Mouse (Mus musculus) hindbrain, embryonic 14.5 days (tissue): ENCODE measurements around the gene Gpr84. TPM values are rescaled to one million over a fixed set of nuclear protein-coding genes. Genes with fewer than 3 reads are reported as not detected.
"Not testable (repeated sequence)": the region's sequence is repeated elsewhere in the genome, so short reads cannot be mapped to it uniquely, and the experiment has no call there.

Experiments
- ATAC-seq: fragments of 200-750 bp; cut with Nextera tagmentation; 2 replicates; pipeline ENCODE4 v1.8.0; 2017; ENCODE audit warnings: moderate number of reproducible peaks, mild to moderate bottlenecking, moderate TSS enrichment, moderate library complexity; ENCODE audit not compliant: low FRiP score
- DNase-seq: peaks from one replicate; pipeline ENCODE4 v3.0.0-alpha.2; 2015; ENCODE audit warnings: low spot score
- H3K27ac ChIP-seq: fragments of 300-500 bp; sonication (generic); 2 replicates; pipeline ENCODE4 v1.5.1; 2014; ENCODE audit warnings: mild to moderate bottlenecking, moderate library complexity
- H3K27me3 ChIP-seq: fragments of 300-500 bp; sonication (generic); 2 replicates; pipeline ENCODE4 v1.6.1; 2014; ENCODE audit warnings: mild to moderate bottlenecking, low read length, mixed read lengths; ENCODE audit not compliant: control insufficient read depth, insufficient read depth
- H3K36me3 ChIP-seq: fragments of 300-500 bp; sonication (generic); replicated peaks from 2 replicates; pipeline ENCODE4 v1.6.1; 2014; ENCODE audit not compliant: control insufficient read depth, insufficient read depth
- H3K4me1 ChIP-seq: fragments of 300-500 bp; sonication (generic); replicated peaks from 2 replicates; pipeline ENCODE4 v1.6.1; 2014; ENCODE audit warnings: antibody characterized with exemption, low read length, mixed read lengths; ENCODE audit not compliant: control insufficient read depth, insufficient read depth
- H3K4me2 ChIP-seq: fragments of 300-500 bp; sonication (generic); replicated peaks from 2 replicates; pipeline ENCODE4 v1.6.1; 2014; ENCODE audit warnings: mild to moderate bottlenecking, moderate library complexity
- H3K4me3 ChIP-seq: fragments of 300-500 bp; sonication (generic); replicated peaks from 2 replicates; pipeline ENCODE4 v1.5.1; 2014; ENCODE audit warnings: mild to moderate bottlenecking, low read length
- H3K9ac ChIP-seq: fragments of 300-500 bp; sonication (generic); 2 replicates; pipeline ENCODE4 v1.6.1; 2014
- H3K9me3 ChIP-seq: fragments of 300-500 bp; sonication (generic); 2 replicates; pipeline ENCODE4 v1.6.1; 2016; ENCODE audit warnings: low read length; ENCODE audit not compliant: control insufficient read depth
- WGBS: fragments of 180-500 bp; shearing (Covaris S2); extraction: QIAGEN DNeasy Blood & Tissue Kit; methylation state at CpG from one replicate; pipeline ENCODE4 v1.1.7; 2014; 5-methylcytosine and 5-hydroxymethylcytosine counted together
- polyA plus RNA-seq: library from polyadenylated mRNA; unstranded; fragments of >200 nt; fragmentation: Nextera tagmentation; extraction: Ambion mirVana; gene quantifications from 2 replicates; pipeline ENCODE4 v1.2.1, GENCODE M21; 2014

Gpr84 gene
- polyA plus RNA-seq, 1 experiment from 2014 or later, result 0.12 TPM

DNA sequence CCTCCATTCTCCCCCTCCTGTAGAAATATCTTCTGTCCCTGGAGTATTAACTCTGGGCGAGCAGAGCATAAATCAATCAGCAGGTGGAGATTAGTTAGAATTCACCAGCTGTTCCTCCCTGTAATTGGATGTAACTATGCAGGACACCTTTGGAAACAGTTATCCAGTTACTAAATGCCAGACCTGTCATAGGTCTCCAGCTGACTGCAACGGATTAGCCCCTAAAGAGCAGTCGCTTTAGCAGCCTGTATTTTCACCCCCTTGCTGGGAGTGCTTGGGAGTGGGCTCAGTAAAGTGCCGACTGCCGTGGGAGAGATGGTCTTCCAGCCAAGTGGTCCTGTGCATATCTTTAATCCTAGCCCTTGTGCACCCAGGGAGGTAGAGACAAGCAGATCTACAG lies 20.8 kb downstream of the Gpr84 start:
- H3K27me3 ChIP-seq, result no peaks in the 10 kb centered on the region
- peaks cover 19% of the 10 kb centered on the region for H3K4me1 ChIP-seq
- peak overlapping the region; percentile 69 for H3K27ac ChIP-seq
- DNase-seq, result no peak
- H3K4me3 ChIP-seq, result no peak overlapping the region
- H3K4me2 ChIP-seq, result no peak overlapping the region
- peaks cover 47% of the 10 kb centered on the region for H3K36me3 ChIP-seq
- WGBS, result 33% methylated on average over 5 of the region's 5 CpGs
- no peaks in the 10 kb centered on the region for H3K9me3 ChIP-seq
- ATAC-seq, result no peak
- peak overlapping the region; percentile 24; the same call in 1 of the 2 replicates for H3K9ac ChIP-seq

DNA sequence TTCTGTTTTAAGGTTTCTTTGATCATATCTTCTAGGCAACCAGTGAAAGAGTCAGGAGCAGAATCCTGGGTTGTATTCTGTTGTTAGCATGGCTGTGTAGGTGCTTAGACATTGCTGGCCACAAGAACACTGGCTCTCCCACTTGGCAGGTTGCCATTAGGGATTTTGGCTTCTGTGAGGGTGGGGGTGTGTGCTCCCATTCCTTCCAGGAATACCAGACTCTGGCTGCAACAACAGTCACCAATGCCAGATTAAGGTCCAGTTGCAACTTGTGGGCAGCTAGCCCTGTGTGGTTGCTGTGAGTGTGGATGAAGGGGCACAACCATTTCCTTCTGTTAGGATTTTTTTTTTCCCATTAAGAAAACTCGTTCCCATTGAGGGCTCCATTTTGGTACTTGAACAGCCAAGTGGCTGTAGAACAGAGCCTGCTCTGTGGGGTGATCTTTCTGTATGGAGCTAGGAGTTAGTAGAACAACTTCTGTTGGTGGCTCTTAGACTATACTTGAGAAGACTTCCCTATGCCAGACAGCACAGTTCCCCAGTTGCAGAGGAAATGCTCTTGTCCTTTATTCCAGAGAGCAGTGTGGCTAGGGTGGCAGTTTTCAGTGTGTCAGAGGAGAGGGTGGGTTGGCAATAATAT lies 24.5 kb downstream of the Gpr84 start:
- DNase-seq (peak; percentile 65), ATAC-seq (peak; percentile 36; the same call in 1 of the 2 replicates)
- Histone ChIP-seq H3K4me1 (peaks cover 19% of the 10 kb centered on the region), H3K27ac (peak overlapping the region; percentile 68), H3K9me3 (no peaks in the 10 kb centered on the region), H3K27me3 (no peaks in the 10 kb centered on the region), H3K4me2 (no peak overlapping the region), H3K4me3 (no peak overlapping the region), H3K36me3 (peaks cover 17% of the 10 kb centered on the region; the same call in 1 of the 2 replicates), H3K9ac (no peak overlapping the region)
- WGBS, result 69% methylated on average over 1 of the region's 1 CpGs

DNA sequence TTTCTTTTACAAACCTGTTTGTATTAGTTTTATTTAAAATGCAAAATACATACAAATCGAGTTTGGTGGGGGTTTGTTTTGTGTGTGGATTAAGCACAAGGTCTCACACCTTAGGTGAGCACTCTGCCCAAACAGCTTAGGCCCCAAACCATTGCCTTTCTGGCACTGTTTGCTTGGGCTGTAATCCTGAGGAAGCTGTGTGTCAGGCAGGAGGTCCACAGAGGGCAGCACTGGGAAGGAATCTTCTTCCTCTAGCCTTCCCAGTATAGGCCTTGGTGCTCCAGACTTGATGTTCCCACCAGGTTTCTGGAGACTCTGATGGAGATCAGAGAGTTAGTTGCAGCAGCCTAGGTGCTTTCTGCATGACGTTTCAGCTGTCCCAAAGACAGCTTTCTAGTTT lies 25.8 kb downstream of the Gpr84 start:
- Histone ChIP-seq H3K4me1 (peaks cover 14% of the 10 kb centered on the region), H3K4me3 (no peak overlapping the region), H3K27ac (peak overlapping the region; percentile 68; the same call in 1 of the 2 replicates), H3K27me3 (no peaks in the 10 kb centered on the region), H3K4me2 (no peak overlapping the region), H3K9ac (no peak overlapping the region), H3K36me3 (0 out of 2 replicates have a peak, but pooled peaks cover 11% of the 10 kb centered on the region), H3K9me3 (no peaks in the 10 kb centered on the region)
- ATAC-seq (no peak), DNase-seq (no peak)
- 44% methylated on average over 2 of the region's 2 CpGs for WGBS

DNA sequence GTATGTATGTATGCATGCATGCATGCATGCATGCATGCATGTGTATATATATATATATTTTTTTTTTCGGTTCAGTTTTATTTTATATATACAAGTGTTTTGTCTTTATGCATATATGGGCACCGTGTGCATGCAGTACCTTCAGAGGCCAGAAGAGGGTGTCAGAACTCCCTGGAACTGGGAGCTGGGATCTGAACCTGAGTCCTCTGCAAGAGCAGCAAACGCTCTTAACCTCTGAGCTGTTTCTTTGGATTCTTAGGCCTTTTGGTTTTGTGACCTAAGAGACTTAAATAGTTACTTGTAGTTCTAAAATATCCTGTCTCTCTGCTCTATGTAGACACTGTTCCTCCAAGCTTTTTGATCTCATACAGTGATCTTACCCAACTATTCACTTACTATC lies 26.3 kb downstream of the Gpr84 start:
- ATAC-seq (no peak), DNase-seq (no peak)
- Histone ChIP-seq H3K36me3 (0 out of 2 replicates have a peak, but pooled peaks cover 6% of the 10 kb centered on the region), H3K27me3 (no peaks in the 10 kb centered on the region), H3K27ac (no peak overlapping the region), H3K9ac (no peak overlapping the region), H3K4me3 (no peak overlapping the region), H3K4me2 (no peak overlapping the region), H3K9me3 (no peaks in the 10 kb centered on the region), H3K4me1 (peaks cover 8% of the 10 kb centered on the region)
- 62% methylated on average over 3 of the region's 3 CpGs for WGBS

DNA sequence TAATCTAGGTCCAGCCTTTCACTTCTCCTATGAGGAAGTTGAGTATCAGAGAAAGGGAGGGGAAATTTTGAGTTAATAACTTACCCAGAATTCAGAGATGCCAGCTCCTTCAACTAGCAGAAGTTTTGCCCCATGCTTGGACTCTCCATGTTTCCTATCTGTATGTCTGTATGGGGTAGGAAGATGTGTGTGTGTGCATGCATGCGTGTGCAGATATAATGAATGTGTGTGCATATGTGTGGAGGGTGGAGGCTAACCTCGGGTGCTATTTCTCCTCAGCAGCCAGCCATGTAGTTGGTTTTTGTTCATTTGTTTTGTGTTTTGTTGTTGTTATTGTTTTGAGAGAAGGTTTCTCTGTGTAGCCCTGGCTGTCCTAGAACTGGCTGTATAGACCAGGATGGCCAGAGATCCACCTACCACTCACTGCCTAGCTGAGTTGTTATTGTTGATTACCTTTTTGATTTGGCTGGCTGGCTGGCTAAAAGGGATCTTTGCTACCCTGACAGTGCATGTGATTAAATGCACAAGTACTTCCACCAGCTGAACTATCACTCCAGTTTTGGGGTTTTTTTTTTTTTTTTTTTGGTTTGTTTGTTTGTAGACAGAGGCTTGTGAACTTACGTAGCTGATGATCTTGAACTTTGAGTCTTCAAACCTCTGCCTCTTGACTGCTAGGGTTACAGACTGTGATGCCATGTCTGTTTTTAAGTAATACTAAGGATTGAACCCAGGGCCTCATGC lies 28.8 kb downstream of the Gpr84 start:
- H3K27me3 ChIP-seq, result no peaks in the 10 kb centered on the region
- ATAC-seq (no peak), DNase-seq (no peak)
- WGBS, result 98% methylated on average over 3 of the region's 3 CpGs
- no peak overlapping the region for H3K4me2 ChIP-seq
- peaks cover 8% of the 10 kb centered on the region; the same call in 1 of the 2 replicates for H3K4me1 ChIP-seq
- H3K27ac ChIP-seq, result no peak overlapping the region
- no peaks in the 10 kb centered on the region for H3K36me3 ChIP-seq
- no peak overlapping the region for H3K9ac ChIP-seq
- no peak overlapping the region for H3K4me3 ChIP-seq
- no peaks in the 10 kb centered on the region for H3K9me3 ChIP-seq

DNA sequence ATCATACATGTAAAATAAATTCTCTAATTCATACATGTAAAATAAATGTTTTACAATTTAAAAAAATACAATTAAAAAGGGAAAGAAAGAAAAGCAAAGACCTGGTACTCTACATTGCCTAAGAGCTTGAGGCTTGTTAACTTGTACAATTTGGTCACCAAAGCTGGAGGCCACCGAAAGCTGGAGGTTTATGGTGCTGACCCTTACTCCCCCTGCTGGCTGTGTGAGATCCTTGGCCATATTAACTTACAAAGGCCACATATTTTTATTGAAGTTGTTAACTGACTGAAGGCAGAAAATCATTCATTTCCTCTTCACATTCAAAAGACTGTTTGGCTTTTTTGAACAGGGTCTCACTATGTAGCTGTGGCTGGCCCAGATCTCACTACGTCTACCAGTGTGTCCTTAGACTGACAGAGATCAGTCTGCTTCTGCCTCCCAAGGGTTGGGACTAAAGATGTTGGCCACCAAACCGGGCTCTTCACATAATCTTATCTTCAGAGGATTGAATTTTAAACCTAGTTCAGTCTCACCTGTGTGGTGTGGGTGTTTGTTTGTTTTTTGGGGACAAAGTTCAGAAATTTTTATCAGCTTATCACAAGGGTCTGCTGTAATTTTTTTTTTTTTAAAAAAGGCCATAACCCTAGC lies 29.5 kb downstream of the Gpr84 start:
- no peak for ATAC-seq
- H3K9me3 ChIP-seq, result no peaks in the 10 kb centered on the region
- WGBS, result 77% methylated on average over 3 of the region's 3 CpGs
- H3K4me1 ChIP-seq, result peaks cover 7% of the 10 kb centered on the region; the same call in 1 of the 2 replicates
- no peak overlapping the region for H3K4me3 ChIP-seq
- no peak for DNase-seq
- no peak overlapping the region for H3K4me2 ChIP-seq
- no peaks in the 10 kb centered on the region for H3K36me3 ChIP-seq
- no peaks in the 10 kb centered on the region for H3K27me3 ChIP-seq
- H3K27ac ChIP-seq, result no peak overlapping the region
- no peak overlapping the region; the same call in 1 of the 2 replicates for H3K9ac ChIP-seq

DNA sequence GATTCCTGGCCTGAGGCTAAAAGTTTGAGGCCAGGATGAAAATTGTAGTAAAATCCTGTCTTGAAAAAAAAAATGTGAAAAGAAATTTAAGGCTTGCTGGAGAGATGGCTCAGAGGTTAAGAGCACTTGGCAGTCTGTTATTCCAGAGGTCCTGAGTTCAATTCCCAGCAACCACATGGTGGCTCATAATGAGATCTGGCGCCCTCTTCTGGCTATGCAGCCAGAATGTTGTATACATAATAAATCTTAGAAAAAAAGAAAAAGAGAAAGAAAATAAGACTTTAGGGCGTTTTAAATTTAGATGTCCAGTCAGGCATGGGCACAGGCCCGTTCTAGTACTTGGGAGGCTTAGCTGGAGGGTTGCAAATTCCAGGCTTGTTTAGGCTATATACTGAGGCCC lies 30.7 kb downstream of the Gpr84 start:
- DNase-seq, result no peak
- Histone ChIP-seq H3K27me3 (no peaks in the 10 kb centered on the region), H3K9ac (no peak overlapping the region), H3K9me3 (no peaks in the 10 kb centered on the region), H3K36me3 (no peaks in the 10 kb centered on the region), H3K4me1 (no peaks in the 10 kb centered on the region), H3K4me3 (no peak overlapping the region), H3K4me2 (no peak overlapping the region), H3K27ac (no peak overlapping the region)
- no peak for ATAC-seq
- 65% methylated on average over 3 of the region's 3 CpGs for WGBS

DNA sequence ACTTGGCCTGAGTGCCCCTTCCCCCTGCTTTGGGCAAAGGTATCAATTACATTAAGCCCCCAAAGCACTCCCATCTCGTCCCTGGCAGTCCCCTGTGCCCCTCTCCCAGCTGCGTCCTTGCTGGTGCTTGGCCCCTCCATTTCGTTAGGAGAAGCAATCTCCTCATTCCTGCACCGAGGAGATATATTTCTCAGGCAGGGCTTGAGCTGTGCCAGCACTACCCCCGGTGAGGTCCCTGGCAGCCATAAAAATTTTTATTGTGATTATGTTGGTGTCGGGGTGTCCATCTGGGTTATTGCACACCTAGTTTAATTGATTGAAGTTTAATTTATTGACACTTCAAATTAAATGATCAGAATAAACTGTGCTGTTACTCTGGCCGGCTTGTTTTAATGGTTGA lies 32.5 kb downstream of the Gpr84 start:
- Histone ChIP-seq H3K9me3 (no peaks in the 10 kb centered on the region), H3K4me1 (peaks cover 10% of the 10 kb centered on the region), H3K9ac (no peak overlapping the region), H3K4me2 (no peak overlapping the region), H3K27ac (no peak overlapping the region), H3K4me3 (no peak overlapping the region), H3K36me3 (no peaks in the 10 kb centered on the region), H3K27me3 (no peaks in the 10 kb centered on the region)
- ATAC-seq (no peak), DNase-seq (no peak)
- WGBS, result 73% methylated on average over 7 of the region's 7 CpGs

DNA sequence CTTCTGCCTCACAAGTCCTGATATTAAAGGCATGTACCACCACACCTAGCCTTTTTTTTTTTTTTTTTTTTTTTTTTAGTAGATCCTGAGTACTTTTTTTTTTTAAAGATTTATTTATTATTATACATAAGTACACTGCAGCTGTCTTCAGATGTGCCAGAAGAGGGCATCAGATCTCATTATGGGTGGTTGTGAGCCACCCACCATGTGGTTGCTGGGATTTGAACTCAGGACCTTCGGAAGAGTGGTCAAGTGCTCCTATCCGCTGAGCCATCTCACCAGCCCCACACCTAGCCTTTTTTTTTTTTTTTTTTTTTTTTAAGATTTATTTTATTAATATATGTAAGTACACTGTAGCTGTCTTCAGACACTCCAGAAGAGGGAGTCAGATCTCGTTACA lies 34.5 kb downstream of the Gpr84 start:
- not testable (repeated sequence) for H3K36me3 ChIP-seq, H3K4me2 ChIP-seq, ATAC-seq, H3K9ac ChIP-seq, H3K4me3 ChIP-seq, H3K27ac ChIP-seq, DNase-seq, H3K27me3 ChIP-seq, H3K9me3 ChIP-seq
- 87% methylated on average over 3 of the region's 3 CpGs for WGBS
- H3K4me1 ChIP-seq, result peaks cover 10% of the 10 kb centered on the region
